Mouse (Mus musculus) cerebellum, adult 2 months (tissue): ENCODE results near the gene Acsbg1.

Experiments
- CTCF ChIP-seq: fragments of 200-500 bp; IDR thresholded peaks from 2 replicates; pipeline ENCODE4 v1.5.1; 2011; ENCODE audit warnings: low read depth, mild to moderate bottlenecking, control low read depth, low read length, moderate library complexity, borderline replicate concordance; ENCODE audit not compliant: insufficient read depth
- POLR2A ChIP-seq: fragments of 200-500 bp; IDR thresholded peaks from 2 replicates; pipeline ENCODE4 v1.6.1; 2011; ENCODE audit warnings: low read length, control low read depth, borderline replicate concordance; ENCODE audit not compliant: insufficient read depth

GRCm38 (mm10) chr9:54671962-54672361 lies 10.3 kb upstream of the Acsbg1 start:
- TF ChIP-seq POLR2A (no peak), CTCF (no peak)
